Mouse (Mus musculus): ENCODE measurements at regions not wholly inside any gene's neighbourhood (a gene's known extent, or its start where the extent isn't known, plus 50 kb on each side); places are given as distances from the start of the nearest gene placed in this dataset.
A peak's percentile ranks its signal among the peaks of the same experiment; 100 is the strongest.

DNA sequence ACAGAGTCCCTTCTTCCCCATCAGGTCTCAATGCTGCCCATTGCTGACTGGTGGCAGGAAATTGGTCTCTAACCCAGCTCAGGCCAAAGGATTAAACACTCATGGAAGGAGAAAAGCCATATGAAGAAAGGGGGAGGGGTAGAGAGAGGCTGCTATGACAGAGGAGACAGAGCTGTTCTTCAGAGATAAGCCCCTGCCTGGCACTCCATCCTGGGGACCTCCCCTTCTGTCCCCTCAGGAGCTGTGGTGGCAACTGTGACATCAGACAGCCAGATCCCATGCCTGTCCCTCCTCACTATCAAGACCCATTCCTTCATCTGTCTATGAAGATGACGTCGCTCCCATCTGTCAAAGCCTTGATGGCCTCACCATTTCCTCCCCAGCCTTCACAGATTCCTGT is 126.6 kb upstream of the Csf3r start:
- Histone ChIP-seq H3K36me3 (no peaks in the 10 kb centered on the region), H3K4me3 (no peak overlapping the region), H3K4me1 (peaks cover 39% of the 10 kb centered on the region), H3K9me3 (replicated peaks) (no peaks in the 10 kb centered on the region), H3K27ac (replicated peaks) (peak overlapping the region; percentile 64; the same call in 1 of the 2 replicates), H3K27me3 (ENCODE audit: low read depth, poor library complexity, severe bottlenecking) (no peaks in the 10 kb centered on the region; the same call in 1 of the 2 replicates)
- WGBS: 83% methylated on average over 2 of the region's 2 CpGs
- no peak for DNase-seq (ENCODE audit: low spot score)

DNA sequence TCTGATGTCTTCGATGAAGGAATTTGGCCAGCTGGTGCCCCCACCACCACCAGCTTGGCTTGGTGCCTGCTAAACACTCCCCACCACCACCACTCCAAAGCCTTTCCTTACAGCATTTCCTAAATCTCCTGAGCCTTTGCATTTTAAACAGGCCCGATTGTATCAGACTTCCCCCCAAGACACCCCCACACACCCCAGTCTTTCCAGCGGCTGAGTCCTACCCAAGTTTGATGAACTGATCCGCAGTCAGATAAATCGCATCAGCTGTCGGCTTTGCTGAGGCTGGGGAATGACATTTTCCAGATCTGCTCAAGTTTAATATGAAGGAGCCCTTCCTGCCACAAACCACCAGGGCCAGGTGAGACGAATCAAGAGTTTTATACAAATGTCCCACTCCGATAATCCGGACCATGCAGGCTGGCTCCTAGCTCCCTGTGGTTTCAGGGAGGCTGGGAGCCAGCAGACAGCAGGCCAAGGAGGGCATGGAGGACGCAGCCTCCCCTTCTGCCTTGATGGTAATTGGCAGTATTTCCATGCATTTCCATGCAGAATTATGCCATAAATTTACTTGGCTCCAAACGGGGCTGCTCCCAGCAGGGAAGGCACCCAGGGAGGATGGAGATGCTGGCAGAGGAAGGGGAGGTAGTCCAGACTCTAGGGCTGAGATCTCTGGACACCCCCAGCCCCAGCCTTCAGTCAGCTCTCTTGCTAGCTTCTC is 125.6 kb upstream of the Csf3r start:
- DNase-seq (ENCODE audit: low spot score): no peak
- Histone ChIP-seq H3K4me3 (no peak overlapping the region), H3K27ac (replicated peaks) (no peak overlapping the region), H3K9me3 (replicated peaks) (no peaks in the 10 kb centered on the region), H3K4me1 (peaks cover 39% of the 10 kb centered on the region), H3K27me3 (ENCODE audit: low read depth, poor library complexity, severe bottlenecking) (no peaks in the 10 kb centered on the region; the same call in 1 of the 2 replicates), H3K36me3 (no peaks in the 10 kb centered on the region)
- WGBS: 70% methylated on average over 11 of the region's 11 CpGs

DNA sequence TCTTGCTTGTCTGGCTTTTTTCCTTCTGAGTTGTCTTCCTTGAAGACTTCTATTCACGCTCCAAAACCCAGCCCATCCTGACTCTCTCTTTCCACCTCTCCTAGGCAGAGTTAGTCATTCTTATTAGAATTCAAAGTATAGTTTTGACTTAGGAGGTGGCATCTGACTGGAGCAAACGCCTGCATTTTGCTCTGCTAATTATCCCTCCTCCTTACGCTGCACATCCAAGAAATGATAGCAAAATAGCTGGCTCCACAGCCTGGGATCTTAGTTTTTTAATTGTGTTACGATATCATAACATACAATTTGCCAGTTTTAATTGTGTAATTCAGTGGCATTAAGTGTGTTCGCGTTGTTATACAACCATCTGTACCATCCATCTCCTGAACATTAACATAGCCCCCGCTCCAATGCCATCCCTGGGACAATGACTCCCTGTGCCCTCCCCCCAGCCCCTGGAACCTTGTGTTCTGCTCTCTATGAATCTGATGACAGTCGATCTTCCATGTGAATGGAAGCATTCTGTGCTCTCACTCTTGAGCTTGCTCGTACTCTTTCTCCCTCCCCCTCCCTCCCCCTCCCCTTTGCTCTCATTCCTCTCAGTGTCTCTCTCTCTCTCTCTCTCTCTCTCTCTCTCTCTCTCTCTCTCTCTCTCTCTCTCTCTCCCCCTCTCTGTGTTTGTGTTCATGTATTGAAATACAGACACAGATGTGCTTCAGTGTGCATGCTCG is 122.6 kb upstream of the Csf3r start:
- H3K4me1 ChIP-seq: peaks cover 28% of the 10 kb centered on the region
- no peak overlapping the region for H3K27ac ChIP-seq (replicated peaks)
- no peaks in the 10 kb centered on the region; the same call in 1 of the 2 replicates for H3K27me3 ChIP-seq (ENCODE audit: low read depth, poor library complexity, severe bottlenecking)
- no peak for DNase-seq (ENCODE audit: low spot score)
- H3K4me3 ChIP-seq: no peak overlapping the region
- H3K9me3 ChIP-seq (replicated peaks): no peaks in the 10 kb centered on the region
- WGBS: 78% methylated on average over 10 of the region's 10 CpGs
- H3K36me3 ChIP-seq: no peaks in the 10 kb centered on the region

- no peak overlapping the region for H3K4me3 ChIP-seq
- H3K36me3 ChIP-seq: no peaks in the 10 kb centered on the region
- peaks cover 18% of the 10 kb centered on the region for H3K27me3 ChIP-seq (ENCODE audit: low read depth, poor library complexity, severe bottlenecking)
- peaks cover 10% of the 10 kb centered on the region for H3K4me1 ChIP-seq
- no peaks in the 10 kb centered on the region for H3K9me3 ChIP-seq (replicated peaks)
- no peak overlapping the region for H3K27ac ChIP-seq (replicated peaks)
- 87% methylated on average over 5 of the region's 5 CpGs for WGBS
- no peak for DNase-seq (ENCODE audit: low spot score)
These were observed 118.1 kb upstream of the Csf3r start for GRCm38 (mm10) chr4:125906296-125906695.

DNA sequence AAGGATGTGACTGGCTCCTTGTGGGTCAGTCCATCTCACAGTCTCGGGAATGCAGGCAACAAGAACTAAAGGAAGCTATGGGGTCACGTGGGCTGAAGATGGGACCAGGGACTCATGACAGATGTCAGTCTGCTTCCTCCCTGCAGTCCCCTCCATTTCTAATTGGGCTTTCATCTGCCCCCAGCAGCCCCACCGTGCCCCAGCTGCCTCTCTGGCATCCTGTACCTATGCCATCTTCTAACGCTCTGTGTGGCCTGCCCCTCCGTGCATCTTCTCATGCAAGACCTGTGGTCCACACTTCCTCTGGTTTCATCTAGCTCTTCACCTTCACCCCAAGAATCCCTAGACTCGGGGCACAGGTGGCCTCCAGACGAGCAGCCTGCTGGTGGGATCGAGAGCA is 115.4 kb upstream of the Csf3r start:
- Histone ChIP-seq H3K27ac (replicated peaks) (no peak overlapping the region), H3K36me3 (no peaks in the 10 kb centered on the region), H3K9me3 (replicated peaks) (no peaks in the 10 kb centered on the region), H3K27me3 (ENCODE audit: low read depth, poor library complexity, severe bottlenecking) (peaks cover 44% of the 10 kb centered on the region), H3K4me3 (no peak overlapping the region), H3K4me1 (peaks cover 18% of the 10 kb centered on the region)
- no peak for DNase-seq (ENCODE audit: low spot score)
- 88% methylated on average over 8 of the region's 8 CpGs for WGBS

DNA sequence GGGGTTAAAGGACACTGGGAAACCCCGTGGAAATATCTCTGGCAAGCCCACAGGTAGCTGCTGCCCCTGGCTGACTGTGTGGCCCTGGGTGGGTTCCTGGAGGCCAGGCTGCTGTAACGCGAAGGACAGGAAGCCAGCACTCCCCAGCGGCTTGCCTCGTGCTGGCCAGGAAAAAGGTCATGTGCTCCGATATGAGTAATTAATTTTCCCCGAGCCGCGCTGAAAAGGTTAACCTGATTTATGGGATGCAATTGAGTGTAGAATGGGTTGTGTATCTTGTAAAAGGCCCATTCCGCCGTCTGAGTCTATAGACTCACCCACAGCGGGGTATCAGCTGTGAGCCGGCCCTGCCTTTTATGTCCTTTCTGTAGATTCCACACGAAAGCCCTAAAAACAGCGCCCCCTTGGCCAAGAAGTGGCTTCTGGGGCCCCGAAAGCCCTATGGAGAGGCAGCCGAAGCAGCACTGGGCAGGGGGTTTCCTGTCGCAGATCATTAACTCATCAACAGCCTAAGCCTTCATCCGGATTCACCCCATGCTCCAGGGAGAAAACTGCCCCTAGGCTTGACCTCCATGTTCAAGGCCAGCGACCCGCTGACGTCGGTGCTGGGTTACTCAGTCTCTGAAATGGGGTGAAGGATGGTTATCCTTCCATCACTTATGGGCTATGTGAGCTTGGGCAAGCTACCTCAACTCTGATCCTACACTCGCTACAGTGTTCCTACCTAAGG is 112.6 kb upstream of the Csf3r start:
- H3K27me3 ChIP-seq (ENCODE audit: low read depth, poor library complexity, severe bottlenecking): peaks cover 69% of the 10 kb centered on the region
- no peaks in the 10 kb centered on the region for H3K36me3 ChIP-seq
- H3K4me1 ChIP-seq: peaks cover 34% of the 10 kb centered on the region
- DNase-seq (ENCODE audit: low spot score): no peak
- 15% methylated on average over 24 of the region's 24 CpGs for WGBS
- 0 out of 2 replicates have a peak overlapping the region, but pooled peaks have one; percentile 9 for H3K27ac ChIP-seq (replicated peaks)
- no peak overlapping the region for H3K4me3 ChIP-seq
- no peaks in the 10 kb centered on the region for H3K9me3 ChIP-seq (replicated peaks)

- H3K4me3 ChIP-seq: no peak overlapping the region
- no peaks in the 10 kb centered on the region for H3K36me3 ChIP-seq
- H3K9me3 ChIP-seq (replicated peaks): no peaks in the 10 kb centered on the region
- peak; percentile 75 for DNase-seq (ENCODE audit: low spot score)
- peaks cover 77% of the 10 kb centered on the region for H3K27me3 ChIP-seq (ENCODE audit: low read depth, poor library complexity, severe bottlenecking)
- H3K4me1 ChIP-seq: peaks cover 42% of the 10 kb centered on the region
- no peak overlapping the region for H3K27ac ChIP-seq (replicated peaks)
- WGBS: 23% methylated on average over 8 of the region's 8 CpGs
These were observed 111.8 kb upstream of the Csf3r start for GRCm38 (mm10) chr4:125912444-125913049.

- H3K4me3 ChIP-seq: no peak overlapping the region
- H3K9me3 ChIP-seq (replicated peaks): no peaks in the 10 kb centered on the region
- peak; percentile 63 for DNase-seq (ENCODE audit: low spot score)
- no peaks in the 10 kb centered on the region for H3K36me3 ChIP-seq
- no peak overlapping the region for H3K27ac ChIP-seq (replicated peaks)
- peaks cover 51% of the 10 kb centered on the region for H3K4me1 ChIP-seq
- WGBS: 40% methylated on average over 8 of the region's 8 CpGs
- H3K27me3 ChIP-seq (ENCODE audit: low read depth, poor library complexity, severe bottlenecking): peaks cover 90% of the 10 kb centered on the region
These were observed 109.2 kb upstream of the Csf3r start for GRCm38 (mm10) chr4:125915166-125915565.

DNA sequence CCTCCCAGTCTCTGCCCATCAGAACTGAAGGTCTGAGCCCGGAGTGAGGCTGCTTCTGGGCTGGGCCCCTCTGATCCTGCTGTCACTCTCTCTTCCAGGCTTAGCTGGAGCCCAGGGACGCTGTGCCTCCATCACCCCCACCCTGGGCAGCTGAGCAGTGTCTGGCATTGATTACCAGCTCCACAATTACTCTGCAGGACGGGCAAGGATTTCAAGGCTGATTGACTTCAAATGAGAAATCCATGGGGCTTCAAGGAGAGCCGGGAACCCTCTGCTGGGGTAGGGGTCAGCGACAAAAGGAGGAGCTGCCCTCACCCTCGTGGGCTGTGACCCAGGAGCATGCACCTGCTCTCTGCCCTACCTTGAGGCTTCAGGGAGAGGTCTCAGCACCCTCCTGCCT is 107.1 kb upstream of the Csf3r start:
- peak overlapping the region; percentile 55 for H3K27ac ChIP-seq (replicated peaks)
- H3K27me3 ChIP-seq (ENCODE audit: low read depth, poor library complexity, severe bottlenecking): peaks cover 90% of the 10 kb centered on the region
- H3K4me1 ChIP-seq: peaks cover 55% of the 10 kb centered on the region
- no peak for DNase-seq (ENCODE audit: low spot score)
- WGBS: 5% methylated on average over 6 of the region's 6 CpGs
- no peaks in the 10 kb centered on the region for H3K9me3 ChIP-seq (replicated peaks)
- no peak overlapping the region for H3K4me3 ChIP-seq
- no peaks in the 10 kb centered on the region for H3K36me3 ChIP-seq

- H3K36me3 ChIP-seq: no peaks in the 10 kb centered on the region
- peak overlapping the region; percentile 42 for H3K4me3 ChIP-seq
- H3K27me3 ChIP-seq (ENCODE audit: low read depth, poor library complexity, severe bottlenecking): peaks cover 72% of the 10 kb centered on the region
- H3K4me1 ChIP-seq: peaks cover 48% of the 10 kb centered on the region
- peak overlapping the region; percentile 73 for H3K27ac ChIP-seq (replicated peaks)
- no peaks in the 10 kb centered on the region for H3K9me3 ChIP-seq (replicated peaks)
- DNase-seq (ENCODE audit: low spot score): peak; percentile 83
- 5% methylated on average over 19 of the region's 19 CpGs for WGBS
These were observed 102.6 kb upstream of the Csf3r start for GRCm38 (mm10) chr4:125921550-125922316.

- peak overlapping the region; percentile 73 for H3K27ac ChIP-seq (replicated peaks)
- 7% methylated on average over 11 of the region's 11 CpGs for WGBS
- H3K4me3 ChIP-seq: peak overlapping the region; percentile 42
- peaks cover 73% of the 10 kb centered on the region for H3K27me3 ChIP-seq (ENCODE audit: low read depth, poor library complexity, severe bottlenecking)
- peaks cover 41% of the 10 kb centered on the region for H3K4me1 ChIP-seq
- no peaks in the 10 kb centered on the region for H3K36me3 ChIP-seq
- no peaks in the 10 kb centered on the region for H3K9me3 ChIP-seq (replicated peaks)
- DNase-seq (ENCODE audit: low spot score): no peak
These were observed 102.0 kb upstream of the Csf3r start for GRCm38 (mm10) chr4:125922317-125922878.

Data from midbrain, embryonic 10.5 days (tissue).